9 mouse cellular contexts compared by ENCODE assay signal in the genomic region with DNA sequence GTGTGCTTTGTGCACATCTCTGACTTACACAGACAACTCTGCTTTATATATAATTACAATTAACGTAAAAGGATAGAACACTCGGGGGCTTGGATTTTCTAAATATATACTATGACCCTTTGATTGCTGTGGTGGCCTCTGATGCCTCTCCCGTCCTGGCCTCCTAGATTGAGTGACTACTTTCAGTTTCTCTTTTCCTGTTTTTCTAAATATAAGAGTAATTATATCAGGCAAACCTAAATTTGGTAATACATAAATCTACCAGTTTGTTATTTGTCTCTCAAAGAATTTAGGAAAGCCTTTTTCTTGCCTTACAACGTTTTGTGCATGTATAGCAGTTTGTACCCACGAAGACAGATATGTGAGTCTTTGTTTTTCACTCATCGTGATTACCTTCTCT.
DNase-seq lines count a peak whose midpoint lies in the region; ATAC-seq and TF ChIP-seq lines count a peak whose summit lies in the region.
"Had no signal": no experiment of that assay in that cellular context is flagged by ENCODE, and none has a peak within 500 bp of the region (broad histone marks: within the 10 kb centered on the region; RNA-seq: fewer than 3 reads in every experiment).

No protein-coding gene starts in this region.

- H3K9me3 ChIP-seq in embryonic facial prominence, embryonic 13.5 days = no peaks in the 10 kb centered on the region
- no peaks in the 10 kb centered on the region for H3K9me3 ChIP-seq in intestine, postnatal 0 days (ENCODE audit: control insufficient read depth)

- TF ChIP-seq CTCF in lung, adult 2 months (IDR thresholded peaks at IDR 0.05; ENCODE audit: insufficient read depth, low read length) = no peak
- no peak for TF ChIP-seq CTCF in intestine, postnatal 0 days (IDR thresholded peaks at IDR 0.05; ENCODE audit: low read depth)

- H3K9ac ChIP-seq in embryonic facial prominence, embryonic 13.5 days = peak overlapping the region; percentile 59; the same call in 1 of the 2 replicates
- peak overlapping the region; percentile 32; the same call in 1 of the 2 replicates for H3K9ac ChIP-seq in intestine, postnatal 0 days (ENCODE audit: low read depth, low read length)

- H3K4me1 ChIP-seq in lung, adult 2 months (ENCODE audit: control insufficient read depth, insufficient read depth, low read length) = no peaks in the 10 kb centered on the region
- H3K4me1 ChIP-seq in embryonic facial prominence, embryonic 13.5 days = peaks cover 31% of the 10 kb centered on the region
- H3K4me1 ChIP-seq in intestine, postnatal 0 days (replicated peaks; ENCODE audit: control insufficient read depth, insufficient read depth, low read length) = no peaks in the 10 kb centered on the region

- 58% methylated on average over 6 of the region's 6 CpGs for WGBS in lung, adult 2 months
- 48% methylated on average over 6 of the region's 6 CpGs for WGBS in embryonic facial prominence, embryonic 13.5 days
- 54% methylated on average over 6 of the region's 6 CpGs for WGBS in intestine, postnatal 0 days

- TF ChIP-seq POLR2A in lung, adult 2 months (IDR thresholded peaks at IDR 0.05; ENCODE audit: borderline replicate concordance, extremely low read depth, low read depth, low read length) = no peak

- H3K27me3 ChIP-seq in embryonic facial prominence, embryonic 13.5 days = no peaks in the 10 kb centered on the region
- H3K27me3 ChIP-seq in intestine, postnatal 0 days (replicated peaks; ENCODE audit: control insufficient read depth, insufficient read depth, low read length) = no peaks in the 10 kb centered on the region

- DNase-seq in lung, adult 2 months = no peak
- DNase-seq in lung, postnatal 14 days = no peak
- DNase-seq in retina, embryonic 14.5 days (ENCODE audit: low spot score) = peak; percentile 49
- no peak for DNase-seq in adrenal gland, postnatal 25 days
- DNase-seq in layer of hippocampus, adult 8-10 months (ENCODE audit: low spot score in 2 of 2) = no peak
- DNase-seq: gastrocnemius, postnatal 36 days; thymus, postnatal 36 days had no signal

- no peak for ATAC-seq in embryonic facial prominence, embryonic 13.5 days (ENCODE audit: insufficient number of reproducible peaks, insufficient read depth, low FRiP score, low TSS enrichment, low read depth)
- no peak for ATAC-seq in intestine, postnatal 0 days

- H3K4me3 ChIP-seq in lung, adult 2 months (replicated peaks; ENCODE audit: extremely low read depth, low read depth, low read length) = peak overlapping the region; percentile 45
- H3K4me3 ChIP-seq in embryonic facial prominence, embryonic 13.5 days = peak overlapping the region; percentile 5
- H3K4me3 ChIP-seq in intestine, postnatal 0 days (ENCODE audit: low read depth, low read length) = peak overlapping the region; percentile 14

- peak overlapping the region; percentile 83 for H3K27ac ChIP-seq in embryonic facial prominence, embryonic 13.5 days
- H3K27ac ChIP-seq in intestine, postnatal 0 days (ENCODE audit: low read depth, low read length) = peak overlapping the region; percentile 22; the same call in 1 of the 2 replicates

- peak overlapping the region; percentile 44 for H3K4me2 ChIP-seq in embryonic facial prominence, embryonic 13.5 days
- peak overlapping the region; percentile 22 for H3K4me2 ChIP-seq in intestine, postnatal 0 days (replicated peaks; ENCODE audit: low read depth)

- H3K36me3 ChIP-seq in embryonic facial prominence, embryonic 13.5 days = no peaks in the 10 kb centered on the region
- no peaks in the 10 kb centered on the region; the same call in 1 of the 2 replicates for H3K36me3 ChIP-seq in intestine, postnatal 0 days (ENCODE audit: control insufficient read depth, insufficient read depth)
